Mouse (Mus musculus): ENCODE measurements around the gene Fzd4. TPM values are rescaled to one million over a fixed set of nuclear protein-coding genes. Genes with fewer than 3 reads are reported as not detected.

Gene Fzd4
- polyA plus RNA-seq, 1 experiment, result not detected

- TF ChIP-seq GATA1 (IDR thresholded peaks at IDR 0.05; ENCODE audit: low read length), result no peak
Observed at GRCm38 (mm10) chr7:89412094-89412493, 7.9 kb downstream of the Fzd4 start.

- TF ChIP-seq GATA1 (IDR thresholded peaks at IDR 0.05; ENCODE audit: low read length), result no peak
Observed at GRCm38 (mm10) chr7:89416027-89416426, 11.9 kb downstream of the Fzd4 start.

- TF ChIP-seq GATA1 (IDR thresholded peaks at IDR 0.05; ENCODE audit: low read length), result no peak
Observed at GRCm38 (mm10) chr7:89417707-89418106, 13.6 kb downstream of the Fzd4 start.

GRCm38 (mm10) chr7:89418127-89418653 lies 14.0 kb downstream of the Fzd4 start:
- no peak for TF ChIP-seq GATA1 (IDR thresholded peaks at IDR 0.05; ENCODE audit: low read length)

- no peak for TF ChIP-seq GATA1 (IDR thresholded peaks at IDR 0.05; ENCODE audit: low read length)
Observed at GRCm38 (mm10) chr7:89418917-89419679, 14.9 kb downstream of the Fzd4 start.

GRCm38 (mm10) chr7:89421294-89421693 lies 17.1 kb downstream of the Fzd4 start:
- TF ChIP-seq GATA1 (IDR thresholded peaks at IDR 0.05; ENCODE audit: low read length), result no peak

- TF ChIP-seq GATA1 (IDR thresholded peaks at IDR 0.05; ENCODE audit: low read length), result no peak
Observed at GRCm38 (mm10) chr7:89422650-89423049, 18.5 kb downstream of the Fzd4 start.

GRCm38 (mm10) chr7:89423194-89423593 lies 19.0 kb downstream of the Fzd4 start:
- TF ChIP-seq GATA1 (IDR thresholded peaks at IDR 0.05; ENCODE audit: low read length), result no peak

- TF ChIP-seq GATA1 (IDR thresholded peaks at IDR 0.05; ENCODE audit: low read length), result no peak
Observed at GRCm38 (mm10) chr7:89423688-89424255, 19.6 kb downstream of the Fzd4 start.

- no peak for TF ChIP-seq GATA1 (IDR thresholded peaks at IDR 0.05; ENCODE audit: low read length)
Observed at GRCm38 (mm10) chr7:89424659-89425058, 20.5 kb downstream of the Fzd4 start.

GRCm38 (mm10) chr7:89425803-89426725 lies 21.9 kb downstream of the Fzd4 start:
- no peak for TF ChIP-seq GATA1 (IDR thresholded peaks at IDR 0.05; ENCODE audit: low read length)

- TF ChIP-seq GATA1 (IDR thresholded peaks at IDR 0.05; ENCODE audit: low read length), result no peak
Observed at GRCm38 (mm10) chr7:89427101-89427500, 22.9 kb downstream of the Fzd4 start.

- no peak for TF ChIP-seq GATA1 (IDR thresholded peaks at IDR 0.05; ENCODE audit: low read length)
Observed at GRCm38 (mm10) chr7:89428804-89429203, 24.6 kb downstream of the Fzd4 start.

GRCm38 (mm10) chr7:89429326-89429725 lies 25.2 kb downstream of the Fzd4 start:
- no peak for TF ChIP-seq GATA1 (IDR thresholded peaks at IDR 0.05; ENCODE audit: low read length)

GRCm38 (mm10) chr7:89431185-89431584 lies 27.0 kb downstream of the Fzd4 start:
- no peak for TF ChIP-seq GATA1 (IDR thresholded peaks at IDR 0.05; ENCODE audit: low read length)
